Mouse (Mus musculus): ENCODE results near the gene Washc4. TPM values are rescaled to one million over a fixed set of nuclear protein-coding genes. Genes with fewer than 3 reads are reported as not detected.

The Washc4 gene
- total RNA-seq, 2 experiments from 2014 or later: 26.1 to 27.0 TPM

GRCm38 (mm10) chr10:83592616-83593015 is 49.1 kb downstream of the Washc4 start:
- intact Hi-C loops (cut with DNase I): loop anchor here (5.0 kb wide), 1 partner anchor 35 kb away; no protein-coding TSS in a partner anchor
- DNase-seq: peak; percentile 21

GRCm38 (mm10) chr10:83594526-83594925 is 51.0 kb downstream of the Washc4 start:
- no peak for DNase-seq

GRCm38 (mm10) chr10:83600650-83601049 is 57.1 kb downstream of the Washc4 start:
- no peak for DNase-seq

More at GRCm38 (mm10) chr10:83594526-83594925, 51.0 kb downstream of the Washc4 start:
- intact Hi-C loops (cut with DNase I): loop anchor here (5.0 kb wide), 1 partner anchor 37 kb away; no protein-coding TSS in a partner anchor

GRCm38 (mm10) chr10:83603956-83604564 is 60.5 kb downstream of the Washc4 start:
- intact Hi-C loops (cut with DNase I): no loop called here
- no peak for DNase-seq

More at GRCm38 (mm10) chr10:83600650-83601049, 57.1 kb downstream of the Washc4 start:
- intact Hi-C loops (cut with DNase I): no loop called here

GRCm38 (mm10) chr10:83605637-83606183 is 62.2 kb downstream of the Washc4 start:
- intact Hi-C loops (cut with DNase I): no loop called here
- no peak for DNase-seq

- intact Hi-C loops (cut with DNase I): no loop called here
Observed at GRCm38 (mm10) chr10:83607111-83607510, 63.6 kb downstream of the Washc4 start.

GRCm38 (mm10) chr10:83608596-83608995 is 65.0 kb downstream of the Washc4 start:
- DNase-seq: no peak
- intact Hi-C loops (cut with DNase I): no loop called here

More at GRCm38 (mm10) chr10:83607111-83607510, 63.6 kb downstream of the Washc4 start:
- no peak for DNase-seq

GRCm38 (mm10) chr10:83610518-83610917 is 67.0 kb downstream of the Washc4 start:
- no peak for DNase-seq
- intact Hi-C loops (cut with DNase I): no loop called here

GRCm38 (mm10) chr10:83611863-83612262 is 68.3 kb downstream of the Washc4 start:
- intact Hi-C loops (cut with DNase I): no loop called here

GRCm38 (mm10) chr10:83612648-83613215 is 69.2 kb downstream of the Washc4 start:
- no peak for DNase-seq
- intact Hi-C loops (cut with DNase I): no loop called here

More at GRCm38 (mm10) chr10:83611863-83612262, 68.3 kb downstream of the Washc4 start:
- no peak for DNase-seq

- intact Hi-C loops (cut with DNase I): no loop called here
- peak; percentile 41 for DNase-seq
Observed at GRCm38 (mm10) chr10:83617366-83617765, 73.8 kb downstream of the Washc4 start.

GRCm38 (mm10) chr10:83618819-83619440 is 75.4 kb downstream of the Washc4 start:
- peak; percentile 60 for DNase-seq
- intact Hi-C loops (cut with DNase I): no loop called here

- intact Hi-C loops (cut with DNase I): no loop called here
- peak; percentile 68 for DNase-seq
Observed at GRCm38 (mm10) chr10:83620350-83621055, 77.0 kb downstream of the Washc4 start.

GRCm38 (mm10) chr10:83624065-83624464 is 80.5 kb downstream of the Washc4 start:
- peak; percentile 65 for DNase-seq

GRCm38 (mm10) chr10:83624841-83625240 is 81.3 kb downstream of the Washc4 start:
- intact Hi-C loops (cut with DNase I): no loop called here

More at GRCm38 (mm10) chr10:83624065-83624464, 80.5 kb downstream of the Washc4 start:
- intact Hi-C loops (cut with DNase I): no loop called here

GRCm38 (mm10) chr10:83627113-83627687 is 83.6 kb downstream of the Washc4 start:
- intact Hi-C loops (cut with DNase I): no loop called here
- DNase-seq: no peak

More at GRCm38 (mm10) chr10:83624841-83625240, 81.3 kb downstream of the Washc4 start:
- peak; percentile 64 for DNase-seq

GRCm38 (mm10) chr10:83628241-83628640 is 84.7 kb downstream of the Washc4 start:
- intact Hi-C loops (cut with DNase I): no loop called here
- peak; percentile 57 for DNase-seq

GRCm38 (mm10) chr10:83629190-83629781 is 85.7 kb downstream of the Washc4 start:
- intact Hi-C loops (cut with DNase I): no loop called here
- DNase-seq: peak; percentile 77

- no peak for DNase-seq
- intact Hi-C loops (cut with DNase I): no loop called here
Observed at GRCm38 (mm10) chr10:83629878-83630277, 86.3 kb downstream of the Washc4 start.

- DNase-seq: peak; percentile 88
- intact Hi-C loops (cut with DNase I): no loop called here
Observed at GRCm38 (mm10) chr10:83630899-83631298, 87.3 kb downstream of the Washc4 start.

All from left cerebral cortex, postnatal 4 days (tissue).